9 mouse cellular contexts compared by ENCODE assay signal in genomic region chr7:79729169-79729568, GRCm38 (mm10). TPM values are rescaled to one million over a fixed set of nuclear protein-coding genes. Genes with fewer than 3 reads are reported as not detected.
DNase-seq lines count a peak whose midpoint lies in the region; ATAC-seq and TF ChIP-seq lines count a peak whose summit lies in the region.
"Had no signal": no experiment of that assay in that cellular context is flagged by ENCODE, and none has a peak within 500 bp of the region (broad histone marks: within the 10 kb centered on the region; RNA-seq: fewer than 3 reads in every experiment).

No protein-coding gene starts in this region.

- intact Hi-C loops in heart, postnatal 10 days (cut with DNase I) = loop anchor here (1.0 to 5.0 kb wide), 4 partner anchors 67 to 232 kb away; partner anchors contain the start of gene Ticrr

- H3K36me3 ChIP-seq in spleen, adult 2 months (ENCODE audit: control insufficient read depth, insufficient read depth, low read length) = no peaks in the 10 kb centered on the region
- H3K36me3 ChIP-seq: limb, embryonic 15.5 days had no signal

- WGBS in spleen, adult 2 months = 7% methylated on average over 8 of the region's 8 CpGs

- TF ChIP-seq POLR2A in spleen, adult 2 months (IDR thresholded peaks at IDR 0.05; ENCODE audit: low read depth, low read length) = no peak

- TF ChIP-seq CTCF in spleen, adult 2 months (IDR thresholded peaks at IDR 0.05; ENCODE audit: extremely low read depth, insufficient read depth, insufficient read length, insufficient replicate concordance) = peak; percentile 85

- no peaks in the 10 kb centered on the region for H3K4me1 ChIP-seq in spleen, adult 2 months (ENCODE audit: control insufficient read depth, insufficient read depth, insufficient read length)

- no peak overlapping the region for H3K27ac ChIP-seq in spleen, adult 2 months (ENCODE audit: insufficient read depth, low read length)
- H3K27ac ChIP-seq: limb, embryonic 15.5 days had no signal

- peak; percentile 23 for DNase-seq in cerebellum, adult 8-10 months
- peak; percentile 80 for DNase-seq in MN1 (ENCODE audit: low spot score)
- DNase-seq in embryo, embryonic 10.5 days (ENCODE audit: low spot score) = peak; percentile 89
- peak; percentile 71 to 85 for DNase-seq in heart, postnatal 10 days
- peak; percentile 81 to 82 for DNase-seq in layer of hippocampus, postnatal 10 days (ENCODE audit: low spot score in 2 of 2)
- peak in 1 of 2 experiments; percentile 36 for DNase-seq in spleen, adult 2 months (ENCODE audit: low read depth in 1 of 2, low spot score in 2 of 2)

- no peak for ATAC-seq in cerebellum, adult (ENCODE audit: insufficient number of reproducible peaks, low FRiP score, low TSS enrichment)
- ATAC-seq in megakaryocyte, adult 5-6 weeks (ENCODE audit: poor library complexity, severe bottlenecking) = peak; percentile 65; the same call in 1 of the 2 replicates

- H3K27me3 ChIP-seq in spleen, adult 2 months (ENCODE audit: control insufficient read depth, insufficient read depth, low read length) = no peaks in the 10 kb centered on the region

- no peak overlapping the region for H3K4me3 ChIP-seq in spleen, adult 2 months (ENCODE audit: extremely low read depth, insufficient read depth, insufficient read length)
- H3K4me3 ChIP-seq: limb, embryonic 15.5 days had no signal

RNA-seq across cellular contexts. Expression of gene Plin1, which starts 3.5 kb away (rescaled TPM):
- 10 to 100 TPM; 24.0 to 76.0 TPM for total RNA-seq in heart, postnatal 10 days (2021)
- under 1 TPM; 0.18 to 0.22 TPM for total RNA-seq in layer of hippocampus, postnatal 10 days (2021)
- not detected in 2 replicates for total RNA-seq in megakaryocyte, adult 5-6 weeks (2015)
- not detected in 2 replicates for total RNA-seq in megakaryocyte, adult 5-6 weeks (2017)
- polyA plus RNA-seq in spleen, adult 2 months (2012; rRNA removed) = 3.9 and 5.2 TPM in 2 replicates
- polyA plus RNA-seq: limb, embryonic 15.5 days had no signal

RNA-seq across cellular contexts. Expression of gene Kif7, which starts 13.6 kb away (rescaled TPM):
- total RNA-seq in heart, postnatal 10 days (2021) = 1 to 10 TPM; 3.2 to 3.9 TPM
- total RNA-seq in layer of hippocampus, postnatal 10 days (2021) = 1 to 10 TPM; 3.7 to 3.8 TPM
- total RNA-seq in megakaryocyte, adult 5-6 weeks (2015) = 0.11 and 0.13 TPM in 2 replicates
- 0.51 TPM in 1 of 2 replicates, not detected in the other for total RNA-seq in megakaryocyte, adult 5-6 weeks (2017)
- polyA plus RNA-seq in spleen, adult 2 months (2012; rRNA removed) = 0.98 and 1.4 TPM in 2 replicates

RNA-seq across cellular contexts. Expression of gene Pex11a, which starts 13.8 kb away (rescaled TPM):
- total RNA-seq in heart, postnatal 10 days (2021) = 10 to 100 TPM; 13.3 to 16.5 TPM
- total RNA-seq in layer of hippocampus, postnatal 10 days (2021) = 10 to 100 TPM; 10.4 to 11.7 TPM
- total RNA-seq in megakaryocyte, adult 5-6 weeks (2015) = 0.98 and 1.3 TPM in 2 replicates
- total RNA-seq in megakaryocyte, adult 5-6 weeks (2017) = 1.5 and 5.4 TPM in 2 replicates
- polyA plus RNA-seq in spleen, adult 2 months (2012; rRNA removed) = 1.7 and 2.7 TPM in 2 replicates

RNA-seq across cellular contexts. Expression of gene Wdr93, which starts 13.8 kb away (rescaled TPM):
- total RNA-seq in heart, postnatal 10 days (2021) = under 1 TPM; 0.14 to 0.15 TPM
- total RNA-seq in layer of hippocampus, postnatal 10 days (2021) = under 1 TPM; 0.21 to 0.25 TPM
- not detected in 2 replicates for total RNA-seq in megakaryocyte, adult 5-6 weeks (2015)
- not detected in 2 replicates for total RNA-seq in megakaryocyte, adult 5-6 weeks (2017)
- not detected in 2 replicates for polyA plus RNA-seq in spleen, adult 2 months (2012; rRNA removed)
- polyA plus RNA-seq: limb, embryonic 15.5 days had no signal

Comparison
In these comparisons a context has a peak if more than half of its experiments do, and no peak if none do; other contexts are left out.
1. RNA of gene Plin1, which starts 3.5 kb away (total RNA-seq): 24.0 to 76.0 TPM in heart, postnatal 10 days; 0.18 to 0.22 TPM in layer of hippocampus, postnatal 10 days and not detected in megakaryocyte, adult 5-6 weeks; every median in the first group is over 10 times any median in the second.